Mouse (Mus musculus): ENCODE results near the gene Glp2r. TPM values are rescaled to one million over a fixed set of nuclear protein-coding genes. Genes with fewer than 3 reads are reported as not detected.

Glp2r gene
- polyA plus RNA-seq, 1 experiment from 2014 or later = 0.03 TPM

GRCm38 (mm10) chr11:67664261-67664660 lies 106.7 kb downstream of the Glp2r start:
- no peaks in the 10 kb centered on the region for H3K27me3 ChIP-seq (ENCODE audit: control insufficient read depth, insufficient read depth, low read length)
- H3K9ac ChIP-seq (ENCODE audit: low read depth, low read length) = no peak overlapping the region
- no peak overlapping the region for H3K27ac ChIP-seq (ENCODE audit: low read depth, low read length)
- H3K4me2 ChIP-seq = no peak overlapping the region
- no peaks in the 10 kb centered on the region for H3K9me3 ChIP-seq (replicated peaks; ENCODE audit: control insufficient read depth, low read length)
- ATAC-seq (replicated peaks; ENCODE audit: insufficient number of reproducible peaks, low FRiP score, low TSS enrichment) = no peak
- H3K4me3 ChIP-seq (ENCODE audit: low read depth, low read length) = no peak overlapping the region
- WGBS (ENCODE audit: insufficient replicate concordance) = 84% methylated on average over 3 of the region's 3 CpGs
- no peaks in the 10 kb centered on the region for H3K36me3 ChIP-seq (ENCODE audit: control insufficient read depth, insufficient read depth, low read length)
- peaks cover 3% of the 10 kb centered on the region; the same call in 1 of the 2 replicates for H3K4me1 ChIP-seq (ENCODE audit: control insufficient read depth, insufficient read depth, low read length)

- no peak for ATAC-seq (replicated peaks; ENCODE audit: insufficient number of reproducible peaks, low FRiP score, low TSS enrichment)
- Histone ChIP-seq H3K9me3 (replicated peaks; ENCODE audit: control insufficient read depth, low read length) (no peaks in the 10 kb centered on the region), H3K27ac (ENCODE audit: low read depth, low read length) (no peak overlapping the region), H3K4me1 (ENCODE audit: control insufficient read depth, insufficient read depth, low read length) (peaks cover 3% of the 10 kb centered on the region; the same call in 1 of the 2 replicates), H3K4me2 (no peak overlapping the region), H3K9ac (ENCODE audit: low read depth, low read length) (no peak overlapping the region), H3K36me3 (ENCODE audit: control insufficient read depth, insufficient read depth, low read length) (no peaks in the 10 kb centered on the region), H3K27me3 (ENCODE audit: control insufficient read depth, insufficient read depth, low read length) (no peaks in the 10 kb centered on the region), H3K4me3 (ENCODE audit: low read depth, low read length) (no peak overlapping the region)
- 92% methylated on average over 4 of the region's 4 CpGs for WGBS (ENCODE audit: insufficient replicate concordance)
Observed at GRCm38 (mm10) chr11:67663437-67663836, 107.5 kb downstream of the Glp2r start.

- Histone ChIP-seq H3K36me3 (ENCODE audit: control insufficient read depth, insufficient read depth, low read length) (no peaks in the 10 kb centered on the region), H3K4me3 (ENCODE audit: low read depth, low read length) (no peak overlapping the region), H3K27me3 (ENCODE audit: control insufficient read depth, insufficient read depth, low read length) (no peaks in the 10 kb centered on the region), H3K9ac (ENCODE audit: low read depth, low read length) (no peak overlapping the region), H3K4me2 (no peak overlapping the region), H3K4me1 (ENCODE audit: control insufficient read depth, insufficient read depth, low read length) (no peaks in the 10 kb centered on the region), H3K9me3 (replicated peaks; ENCODE audit: control insufficient read depth, low read length) (no peaks in the 10 kb centered on the region), H3K27ac (ENCODE audit: low read depth, low read length) (no peak overlapping the region)
- no peak for ATAC-seq (replicated peaks; ENCODE audit: insufficient number of reproducible peaks, low FRiP score, low TSS enrichment)
- 82% methylated on average over 8 of the region's 8 CpGs for whole genome bisulfite sequencing (ENCODE audit: insufficient replicate concordance)
Observed at GRCm38 (mm10) chr11:67661465-67661864, 109.5 kb downstream of the Glp2r start.

- Histone ChIP-seq H3K27me3 (ENCODE audit: control insufficient read depth, insufficient read depth, low read length) (0 out of 2 replicates have a peak, but pooled peaks cover 3% of the 10 kb centered on the region), H3K27ac (ENCODE audit: low read depth, low read length) (no peak overlapping the region), H3K9me3 (replicated peaks; ENCODE audit: control insufficient read depth, low read length) (no peaks in the 10 kb centered on the region), H3K4me2 (no peak overlapping the region), H3K36me3 (ENCODE audit: control insufficient read depth, insufficient read depth, low read length) (no peaks in the 10 kb centered on the region), H3K9ac (ENCODE audit: low read depth, low read length) (no peak overlapping the region), H3K4me3 (ENCODE audit: low read depth, low read length) (no peak overlapping the region), H3K4me1 (ENCODE audit: control insufficient read depth, insufficient read depth, low read length) (0 out of 2 replicates have a peak, but pooled peaks cover under 1% of the 10 kb centered on the region)
- ATAC-seq (replicated peaks; ENCODE audit: insufficient number of reproducible peaks, low FRiP score, low TSS enrichment) = no peak
- WGBS (ENCODE audit: insufficient replicate concordance) = 43% methylated on average over 11 of the region's 11 CpGs
Observed at GRCm38 (mm10) chr11:67657685-67658382, 113.1 kb downstream of the Glp2r start.

GRCm38 (mm10) chr11:67656811-67657210 lies 114.1 kb downstream of the Glp2r start:
- 81% methylated on average over 9 of the region's 9 CpGs for WGBS (ENCODE audit: insufficient replicate concordance)
- H3K27me3 ChIP-seq (ENCODE audit: control insufficient read depth, insufficient read depth, low read length) = 0 out of 2 replicates have a peak, but pooled peaks cover 3% of the 10 kb centered on the region

GRCm38 (mm10) chr11:67656366-67656765 lies 114.6 kb downstream of the Glp2r start:
- H3K27ac ChIP-seq (ENCODE audit: low read depth, low read length) = no peak overlapping the region
- WGBS (ENCODE audit: insufficient replicate concordance) = 82% methylated on average over 7 of the region's 7 CpGs
- peaks cover 6% of the 10 kb centered on the region; the same call in 1 of the 2 replicates for H3K4me1 ChIP-seq (ENCODE audit: control insufficient read depth, insufficient read depth, low read length)
- H3K36me3 ChIP-seq (ENCODE audit: control insufficient read depth, insufficient read depth, low read length) = no peaks in the 10 kb centered on the region
- no peak overlapping the region for H3K4me3 ChIP-seq (ENCODE audit: low read depth, low read length)
- 0 out of 2 replicates have a peak, but pooled peaks cover 3% of the 10 kb centered on the region for H3K27me3 ChIP-seq (ENCODE audit: control insufficient read depth, insufficient read depth, low read length)
- no peak overlapping the region for H3K9ac ChIP-seq (ENCODE audit: low read depth, low read length)
- H3K4me2 ChIP-seq = no peak overlapping the region
- no peak for ATAC-seq (replicated peaks; ENCODE audit: insufficient number of reproducible peaks, low FRiP score, low TSS enrichment)
- H3K9me3 ChIP-seq (replicated peaks; ENCODE audit: control insufficient read depth, low read length) = no peaks in the 10 kb centered on the region

More at GRCm38 (mm10) chr11:67656811-67657210, 114.1 kb downstream of the Glp2r start:
- ATAC-seq (replicated peaks; ENCODE audit: insufficient number of reproducible peaks, low FRiP score, low TSS enrichment) = no peak
- Histone ChIP-seq H3K9ac (ENCODE audit: low read depth, low read length) (no peak overlapping the region), H3K27ac (ENCODE audit: low read depth, low read length) (no peak overlapping the region), H3K4me3 (ENCODE audit: low read depth, low read length) (no peak overlapping the region), H3K36me3 (ENCODE audit: control insufficient read depth, insufficient read depth, low read length) (no peaks in the 10 kb centered on the region), H3K4me2 (no peak overlapping the region), H3K9me3 (replicated peaks; ENCODE audit: control insufficient read depth, low read length) (no peaks in the 10 kb centered on the region), H3K4me1 (ENCODE audit: control insufficient read depth, insufficient read depth, low read length) (peaks cover 6% of the 10 kb centered on the region; the same call in 1 of the 2 replicates)

- H3K9me3 ChIP-seq (replicated peaks; ENCODE audit: control insufficient read depth, low read length) = no peaks in the 10 kb centered on the region
- H3K4me1 ChIP-seq (ENCODE audit: control insufficient read depth, insufficient read depth, low read length) = peaks cover 6% of the 10 kb centered on the region; the same call in 1 of the 2 replicates
- no peaks in the 10 kb centered on the region for H3K36me3 ChIP-seq (ENCODE audit: control insufficient read depth, insufficient read depth, low read length)
- no peak overlapping the region for H3K27ac ChIP-seq (ENCODE audit: low read depth, low read length)
- no peak for ATAC-seq (replicated peaks; ENCODE audit: insufficient number of reproducible peaks, low FRiP score, low TSS enrichment)
- 0 out of 2 replicates have a peak, but pooled peaks cover 3% of the 10 kb centered on the region for H3K27me3 ChIP-seq (ENCODE audit: control insufficient read depth, insufficient read depth, low read length)
- H3K4me2 ChIP-seq = no peak overlapping the region
- no peak overlapping the region for H3K4me3 ChIP-seq (ENCODE audit: low read depth, low read length)
- no peak overlapping the region for H3K9ac ChIP-seq (ENCODE audit: low read depth, low read length)
- 65% methylated on average over 17 of the region's 17 CpGs for WGBS (ENCODE audit: insufficient replicate concordance)
Observed at GRCm38 (mm10) chr11:67655236-67655959, 115.6 kb downstream of the Glp2r start.

- no peak overlapping the region for H3K27ac ChIP-seq (ENCODE audit: low read depth, low read length)
- 0 out of 2 replicates have a peak, but pooled peaks cover 3% of the 10 kb centered on the region for H3K27me3 ChIP-seq (ENCODE audit: control insufficient read depth, insufficient read depth, low read length)
- no peaks in the 10 kb centered on the region for H3K9me3 ChIP-seq (replicated peaks; ENCODE audit: control insufficient read depth, low read length)
- H3K36me3 ChIP-seq (ENCODE audit: control insufficient read depth, insufficient read depth, low read length) = no peaks in the 10 kb centered on the region
- WGBS (ENCODE audit: insufficient replicate concordance) = 73% methylated on average over 4 of the region's 4 CpGs
- H3K4me3 ChIP-seq (ENCODE audit: low read depth, low read length) = no peak overlapping the region
- no peak for ATAC-seq (replicated peaks; ENCODE audit: insufficient number of reproducible peaks, low FRiP score, low TSS enrichment)
- H3K4me1 ChIP-seq (ENCODE audit: control insufficient read depth, insufficient read depth, low read length) = peaks cover 6% of the 10 kb centered on the region; the same call in 1 of the 2 replicates
- H3K4me2 ChIP-seq = no peak overlapping the region
- no peak overlapping the region for H3K9ac ChIP-seq (ENCODE audit: low read depth, low read length)
Observed at GRCm38 (mm10) chr11:67654514-67654913, 116.4 kb downstream of the Glp2r start.

Data from heart, embryonic 11.5 days (tissue).